Mouse (Mus musculus) adrenal gland, adult (tissue): ENCODE data around the gene Ccs.
"Not testable (repeated sequence)": the region's sequence is repeated elsewhere in the genome, so short reads cannot be mapped to it uniquely, and the experiment has no call there.

ENCODE experiments used
- DNase-seq, 2 experiments: peaks; one replicate each; pipeline ENCODE4 v3.0.0; 2022 to 2023; ENCODE audit warnings: low spot score in 1 of 2; ENCODE audit not compliant: inconsistent age in 2 of 2

Gene Ccs

GRCm38 (mm10) chr19:4839149-4839548, at the start of gene Ccs, which contains the start of gene Ccdc87:
Gene Ccs (minus strand): TSS chr19:4839332.
Gene Ccdc87 (plus strand): TSS chr19:4839366.
- peak; percentile 97 to 98 for DNase-seq

- no peak for DNase-seq
These were observed 44.8 kb upstream of the Ccs start for GRCm38 (mm10) chr19:4883961-4884360.

- DNase-seq: no peak
These were observed 40.2 kb upstream of the Ccs start for GRCm38 (mm10) chr19:4879324-4879703.

- peak; percentile 96 to 99 for DNase-seq
These were observed 39.5 kb upstream of the Ccs start, which contains the start of gene Zdhhc24 for GRCm38 (mm10) chr19:4878405-4879323. Gene Zdhhc24 (plus strand): TSS chr19:4878668.

GRCm38 (mm10) chr19:4877785-4878184, 38.7 kb upstream of the Ccs start, which contains the start of gene Actn3:
Gene Actn3 (minus strand): TSS chr19:4877909.
- peak in 1 of 2 experiments; percentile 49 for DNase-seq

GRCm38 (mm10) chr19:4876755-4877154, 37.6 kb upstream of the Ccs start:
- no peak for DNase-seq

- DNase-seq: no peak
These were observed 37.1 kb upstream of the Ccs start for GRCm38 (mm10) chr19:4876241-4876640.

GRCm38 (mm10) chr19:4874613-4875012, 35.5 kb upstream of the Ccs start:
- DNase-seq: not testable (repeated sequence)

- peak; percentile 61 to 68 for DNase-seq
These were observed 26.0 kb upstream of the Ccs start for GRCm38 (mm10) chr19:4865147-4865546.

GRCm38 (mm10) chr19:4863048-4863447, 23.9 kb upstream of the Ccs start:
- peak in 1 of 2 experiments; percentile 27 for DNase-seq

- peak; percentile 29 to 48 for DNase-seq
These were observed 19.9 kb upstream of the Ccs start for GRCm38 (mm10) chr19:4859081-4859480.

GRCm38 (mm10) chr19:4855951-4856350, 16.8 kb upstream of the Ccs start:
- peak; percentile 80 to 87 for DNase-seq

GRCm38 (mm10) chr19:4855470-4855820, 16.3 kb upstream of the Ccs start:
- no peak for DNase-seq

GRCm38 (mm10) chr19:4854552-4855469, 15.7 kb upstream of the Ccs start, which contains the start of gene Ctsf:
Gene Ctsf (plus strand): TSS chr19:4855130.
- peak; percentile 95 to 97 for DNase-seq

GRCm38 (mm10) chr19:4850281-4850680, 11.1 kb upstream of the Ccs start:
- DNase-seq: no peak

- DNase-seq: no peak
These were observed 10.7 kb upstream of the Ccs start for GRCm38 (mm10) chr19:4849800-4850199.

GRCm38 (mm10) chr19:4847490-4847889, 8.4 kb upstream of the Ccs start:
- peak in 1 of 2 experiments; percentile 78 for DNase-seq

- DNase-seq: peak in 1 of 2 experiments; percentile 61
These were observed 6.7 kb upstream of the Ccs start for GRCm38 (mm10) chr19:4845846-4846245.

GRCm38 (mm10) chr19:4842611-4843010, 3.5 kb upstream of the Ccs start:
- no peak for DNase-seq

- DNase-seq: no peak
These were observed 1.7 kb upstream of the Ccs start for GRCm38 (mm10) chr19:4840848-4841247.

GRCm38 (mm10) chr19:4838526-4839140, 499 bp downstream of the Ccs start:
- peak in 1 of 2 experiments; percentile 68 for DNase-seq
